Mouse (Mus musculus): ENCODE results near the gene Anks1b.

Anks1b gene

DNA sequence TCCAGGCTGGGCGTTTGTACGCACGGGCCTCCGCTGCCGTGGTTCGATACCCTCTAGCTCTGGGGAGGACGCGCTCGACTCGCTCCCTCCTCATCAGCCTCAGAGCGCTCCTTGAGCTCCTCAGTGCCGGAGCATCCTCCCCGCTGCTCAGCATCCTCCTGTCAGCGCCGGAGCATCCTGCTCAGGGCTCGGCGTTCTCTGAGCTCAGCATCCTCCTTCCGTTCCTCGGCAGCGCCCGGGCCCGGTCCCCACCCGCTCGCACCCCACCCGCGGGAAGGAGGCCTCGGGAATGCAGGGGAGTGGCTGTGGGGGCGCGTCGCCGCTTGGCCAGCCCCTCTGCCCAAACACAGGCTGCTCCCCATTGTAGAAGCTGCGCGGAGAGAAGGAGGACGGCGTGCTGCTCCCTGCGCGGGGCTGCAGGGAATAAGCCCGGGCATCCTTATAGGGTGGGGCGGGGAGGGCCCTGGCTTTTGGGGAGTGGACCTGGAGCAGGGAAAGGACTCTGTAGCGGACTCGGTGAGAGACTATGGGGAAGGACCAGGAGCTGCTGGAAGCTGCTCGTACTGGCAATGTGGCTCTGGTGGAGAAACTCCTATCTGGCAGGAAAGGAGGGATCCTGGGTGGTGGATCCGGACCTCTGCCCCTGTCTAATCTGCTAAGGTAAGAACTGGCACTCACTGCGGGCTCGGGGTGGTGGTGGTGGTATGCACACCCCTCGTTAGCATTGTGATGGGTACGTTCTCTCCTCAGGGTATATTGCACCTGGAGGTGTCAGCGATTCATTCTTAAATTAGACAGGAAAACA lies at the start of gene Anks1b:
TSS of gene Anks1b (plus strand) at position 364 of the 805 bp plus-strand sequence.
- peak; percentile 88 for DNase-seq

DNA sequence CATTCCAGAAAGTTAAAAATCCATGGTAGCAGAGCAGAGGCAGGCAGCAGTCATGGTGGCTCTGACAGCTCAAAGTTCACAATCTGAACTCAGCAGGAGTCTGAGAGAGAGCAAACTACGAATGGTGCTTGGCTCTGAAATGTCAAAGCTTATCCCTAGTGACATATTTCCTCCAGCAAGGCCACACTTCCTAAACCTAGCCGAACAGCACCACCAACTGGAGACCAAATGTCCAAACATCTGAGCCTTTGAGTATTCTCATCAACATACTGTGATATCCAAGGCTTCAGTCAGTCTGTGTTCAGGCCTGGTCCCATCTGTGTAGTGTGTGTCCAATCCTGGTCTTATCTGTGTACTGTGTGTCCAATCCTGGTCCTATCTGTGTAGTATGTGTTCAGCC lies 49.4 kb upstream of the Anks1b start:
- peak; percentile 22 to 23 for DNase-seq

GRCm38 (mm10) chr10:89826896-89827295 lies 46.4 kb upstream of the Anks1b start:
- DNase-seq: peak; percentile 78 to 79

- DNase-seq: no peak
These were observed 41.0 kb upstream of the Anks1b start for GRCm38 (mm10) chr10:89832334-89832733.

DNA sequence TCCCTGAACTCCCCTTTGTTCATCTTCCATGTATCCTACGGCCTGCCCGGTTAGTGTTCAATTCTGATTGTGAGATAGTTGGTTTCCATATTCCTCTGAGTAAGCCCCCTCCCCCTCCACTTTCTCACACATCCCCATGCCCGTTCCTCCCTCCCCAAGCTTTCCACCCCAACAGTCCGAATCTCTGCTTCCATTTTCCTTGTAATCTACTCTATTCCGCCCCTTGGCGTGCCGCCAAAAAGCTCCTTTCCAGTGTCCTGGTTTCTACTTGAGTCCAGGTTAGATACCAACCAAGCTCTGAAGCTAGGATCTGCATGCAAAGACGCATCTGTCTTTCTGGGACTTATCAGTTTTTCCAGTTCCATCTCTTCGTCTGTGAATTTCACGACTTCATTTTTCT lies 40.1 kb upstream of the Anks1b start:
- DNase-seq: peak; percentile 61 to 66

GRCm38 (mm10) chr10:89837476-89837875 lies 35.8 kb upstream of the Anks1b start:
- peak; percentile 16 to 41 for DNase-seq

GRCm38 (mm10) chr10:89838834-89839233 lies 34.5 kb upstream of the Anks1b start:
- DNase-seq: no peak

DNA sequence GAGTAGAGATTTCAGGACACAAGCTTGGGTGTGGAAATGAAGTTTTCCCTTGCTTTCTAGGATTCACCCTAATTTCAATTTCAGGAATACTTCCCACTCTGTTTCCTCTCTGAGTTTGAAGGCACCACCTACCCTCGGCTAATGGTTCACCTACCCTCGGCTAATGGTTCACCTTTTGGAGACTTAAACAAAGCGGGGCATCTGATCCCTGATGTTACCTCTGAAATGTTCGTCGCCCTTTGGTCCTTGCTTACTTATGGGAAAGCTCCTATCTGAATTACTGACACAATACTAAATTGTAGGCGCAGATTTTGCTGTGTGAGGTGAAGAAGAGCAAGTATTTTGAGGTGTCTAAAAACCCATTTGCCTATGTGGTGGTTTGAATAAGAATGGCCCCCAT lies 22.4 kb upstream of the Anks1b start:
- DNase-seq: no peak

GRCm38 (mm10) chr10:89855251-89855875 lies 17.9 kb upstream of the Anks1b start:
- peak; percentile 18 to 23 for DNase-seq

DNA sequence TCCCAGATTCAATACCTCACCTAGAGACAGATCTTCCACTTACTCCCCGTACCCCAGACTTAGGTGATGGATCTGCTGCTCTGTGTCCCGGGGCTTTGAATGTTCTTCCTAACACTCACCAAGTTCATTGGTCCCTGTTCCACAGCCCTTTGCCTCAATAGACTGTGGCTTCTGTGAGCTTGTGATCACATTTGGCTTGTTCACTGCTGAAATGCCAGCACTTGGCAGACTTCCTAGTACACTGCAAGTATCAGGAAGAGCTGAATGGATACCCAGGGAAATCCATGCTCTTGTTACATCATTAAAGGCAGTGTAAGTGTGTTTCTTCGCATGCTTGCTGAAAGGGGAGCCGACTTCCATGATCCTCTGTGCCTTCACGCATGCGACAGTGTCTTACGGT lies 17.0 kb upstream of the Anks1b start:
- peak; percentile 75 to 78 for DNase-seq

DNA sequence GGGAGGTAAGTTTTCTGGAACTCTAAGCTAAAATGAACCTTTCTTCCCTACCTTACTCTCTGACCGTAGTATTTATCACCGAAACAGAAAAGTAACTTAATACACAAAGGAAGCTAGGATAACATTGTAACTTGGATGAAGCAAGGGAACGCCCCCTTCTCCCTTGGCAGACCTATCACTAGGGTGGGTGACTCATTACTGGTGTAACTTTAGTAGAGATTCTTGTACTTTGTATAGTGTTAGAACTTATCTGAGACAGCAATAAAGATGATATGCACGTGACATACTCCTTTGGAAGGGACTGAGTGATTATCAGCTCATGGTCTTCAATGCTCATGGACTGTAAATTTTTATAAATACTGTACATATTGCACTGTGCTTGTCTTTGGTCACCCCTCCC lies 5.1 kb upstream of the Anks1b start:
- DNase-seq: no peak

GRCm38 (mm10) chr10:89868836-89869235 lies 4.5 kb upstream of the Anks1b start:
- no peak for DNase-seq

- peak; percentile 85 to 90 for DNase-seq
These were observed 686 bp upstream of the Anks1b start for GRCm38 (mm10) chr10:89872501-89873145.

- DNase-seq: peak in 1 of 2 experiments; percentile 37
These were observed 727 bp downstream of the Anks1b start for GRCm38 (mm10) chr10:89874036-89874435.

DNA sequence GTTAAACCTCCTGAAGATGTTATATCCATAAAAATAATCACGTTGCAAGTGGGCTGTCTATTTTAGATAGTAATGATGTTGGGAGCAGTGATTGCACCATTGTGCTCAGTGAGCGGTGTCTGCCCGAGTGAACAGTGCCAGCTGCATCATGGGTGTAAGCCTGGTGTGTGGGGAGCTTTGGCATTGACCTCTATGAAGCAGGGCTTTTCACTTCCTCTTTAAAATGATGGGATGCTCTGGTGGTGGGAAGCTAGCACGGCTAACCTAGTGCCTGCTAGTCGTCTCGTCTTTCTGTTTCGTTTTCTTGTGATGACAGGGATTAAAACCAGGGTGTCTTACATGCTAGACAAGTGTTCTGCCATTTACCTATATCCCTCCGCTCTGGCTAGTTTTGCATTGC lies 10.3 kb downstream of the Anks1b start:
- no peak for DNase-seq

DNA sequence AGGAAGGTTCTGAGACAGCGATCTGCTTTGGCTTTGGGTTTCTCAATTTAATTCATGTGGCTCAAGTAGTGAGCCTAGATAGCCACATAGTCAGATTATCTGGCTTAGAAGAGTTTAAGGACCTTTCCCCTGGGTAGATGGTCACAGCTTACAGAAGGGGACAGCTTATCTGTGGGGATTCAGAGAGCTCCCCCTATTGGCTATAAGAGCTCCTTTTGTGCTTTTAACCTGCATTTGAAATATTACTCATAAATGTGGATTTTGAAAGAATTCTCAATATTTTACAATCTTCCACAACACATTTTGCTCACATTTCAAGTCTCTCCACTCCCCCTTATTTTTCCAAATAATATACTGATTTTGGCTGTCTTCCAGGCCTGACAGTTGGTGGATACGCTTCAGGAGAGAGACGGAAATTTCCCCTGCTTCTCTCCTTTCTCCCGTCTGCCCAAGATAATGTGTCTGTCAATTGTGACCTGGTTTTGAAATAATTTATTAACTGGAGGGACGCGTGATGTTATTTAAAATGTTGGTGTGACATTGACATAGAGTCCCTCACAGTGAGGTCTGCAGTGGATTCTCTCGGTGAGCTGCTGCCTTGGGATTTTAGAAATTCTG lies 29.5 kb downstream of the Anks1b start:
- peak; percentile 79 to 88 for DNase-seq

- DNase-seq: peak; percentile 89 to 90
These were observed 38.6 kb downstream of the Anks1b start for GRCm38 (mm10) chr10:89911889-89912288.

- DNase-seq: peak; percentile 20 to 26
These were observed 39.9 kb downstream of the Anks1b start for GRCm38 (mm10) chr10:89913174-89913573.

GRCm38 (mm10) chr10:89917141-89917540 lies 43.8 kb downstream of the Anks1b start:
- DNase-seq: peak; percentile 87 to 91

GRCm38 (mm10) chr10:89921965-89922364 lies 48.7 kb downstream of the Anks1b start:
- DNase-seq: no peak

- DNase-seq: no peak
These were observed 68.9 kb downstream of the Anks1b start for GRCm38 (mm10) chr10:89942180-89942579.

GRCm38 (mm10) chr10:89946636-89947349 lies 73.5 kb downstream of the Anks1b start:
- no peak for DNase-seq

GRCm38 (mm10) chr10:89974361-89974760 lies 101.1 kb downstream of the Anks1b start:
- DNase-seq: peak; percentile 42 to 52

All from cerebellum, postnatal 10 days (tissue).